Mouse (Mus musculus) hindbrain, postnatal 0 days (tissue): Measurements from ENCODE around the gene Fermt1. TPM values are rescaled to one million over a fixed set of nuclear protein-coding genes. Genes with fewer than 3 reads are reported as not detected.

Experiments
- ATAC-seq: fragments of 200-750 bp; cut with Nextera tagmentation; 2 replicates; pipeline ENCODE4 v1.8.0; 2017; ENCODE audit warnings: mild to moderate bottlenecking, moderate TSS enrichment, moderate library complexity
- DNase-seq: peaks from one replicate; pipeline ENCODE4 v3.0.0-alpha.2; 2015; ENCODE audit warnings: low spot score
- H3K27ac ChIP-seq: fragments of 300-500 bp; sonication (generic); 2 replicates; pipeline ENCODE4 v1.5.1; 2014; ENCODE audit warnings: mild to moderate bottlenecking
- H3K27me3 ChIP-seq: fragments of 300-500 bp; sonication (generic); 2 replicates; pipeline ENCODE4 v1.6.1; 2014; ENCODE audit warnings: low read length, mixed read lengths; ENCODE audit not compliant: insufficient read depth
- H3K36me3 ChIP-seq: fragments of 300-500 bp; sonication (generic); 2 replicates; pipeline ENCODE4 v1.6.1; 2014; ENCODE audit warnings: low read length, mixed read lengths; ENCODE audit not compliant: insufficient read depth
- H3K4me1 ChIP-seq: fragments of 300-500 bp; sonication (generic); 2 replicates; pipeline ENCODE4 v1.6.1; 2014; ENCODE audit warnings: antibody characterized with exemption, low read length, mixed read lengths; ENCODE audit not compliant: insufficient read depth
- H3K4me2 ChIP-seq: fragments of 300-500 bp; sonication (generic); 2 replicates; pipeline ENCODE4 v1.6.1; 2014; ENCODE audit warnings: low read depth, mild to moderate bottlenecking, low read length, moderate library complexity, mixed read lengths
- H3K4me3 ChIP-seq: fragments of 300-500 bp; sonication (generic); 2 replicates; pipeline ENCODE4 v1.5.1; 2014; ENCODE audit warnings: low read length
- H3K9ac ChIP-seq: fragments of 300-500 bp; sonication (generic); replicated peaks from 2 replicates; pipeline ENCODE4 v1.6.1; 2014; ENCODE audit warnings: mild to moderate bottlenecking, low read length, moderate library complexity, mixed read lengths
- H3K9me3 ChIP-seq: fragments of 300-500 bp; sonication (generic); 2 replicates; pipeline ENCODE4 v1.6.1; 2016; ENCODE audit warnings: low read length, mixed read lengths
- CTCF ChIP-seq: IDR thresholded peaks from 2 replicates; pipeline ENCODE4 v1.5.1; 2016; ENCODE audit warnings: antibody characterized with exemption, control low read depth, low read depth
- WGBS: fragments of 180-500 bp; shearing (Covaris S2); extraction: QIAGEN DNeasy Blood & Tissue Kit; methylation state at CpG from one replicate; pipeline ENCODE4 v1.1.7; 2014; 5-methylcytosine and 5-hydroxymethylcytosine counted together
- polyA plus RNA-seq: library from polyadenylated mRNA; unstranded; fragments of >200 nt; fragmentation: Nextera tagmentation; extraction: Ambion mirVana; gene quantifications from 2 replicates; pipeline ENCODE4 v1.2.1, GENCODE M21; 2015
- total RNA-seq: library from RNA; depleted of rRNA; stranded (reverse); fragments of >200 nt; gene quantifications from 2 replicates; pipeline ENCODE4 v1.2.3, GENCODE M21; 2014

The Fermt1 gene
- total and polyA plus RNA-seq, 2 experiments from 2014 or later = 0.05 to 0.13 TPM

DNA sequence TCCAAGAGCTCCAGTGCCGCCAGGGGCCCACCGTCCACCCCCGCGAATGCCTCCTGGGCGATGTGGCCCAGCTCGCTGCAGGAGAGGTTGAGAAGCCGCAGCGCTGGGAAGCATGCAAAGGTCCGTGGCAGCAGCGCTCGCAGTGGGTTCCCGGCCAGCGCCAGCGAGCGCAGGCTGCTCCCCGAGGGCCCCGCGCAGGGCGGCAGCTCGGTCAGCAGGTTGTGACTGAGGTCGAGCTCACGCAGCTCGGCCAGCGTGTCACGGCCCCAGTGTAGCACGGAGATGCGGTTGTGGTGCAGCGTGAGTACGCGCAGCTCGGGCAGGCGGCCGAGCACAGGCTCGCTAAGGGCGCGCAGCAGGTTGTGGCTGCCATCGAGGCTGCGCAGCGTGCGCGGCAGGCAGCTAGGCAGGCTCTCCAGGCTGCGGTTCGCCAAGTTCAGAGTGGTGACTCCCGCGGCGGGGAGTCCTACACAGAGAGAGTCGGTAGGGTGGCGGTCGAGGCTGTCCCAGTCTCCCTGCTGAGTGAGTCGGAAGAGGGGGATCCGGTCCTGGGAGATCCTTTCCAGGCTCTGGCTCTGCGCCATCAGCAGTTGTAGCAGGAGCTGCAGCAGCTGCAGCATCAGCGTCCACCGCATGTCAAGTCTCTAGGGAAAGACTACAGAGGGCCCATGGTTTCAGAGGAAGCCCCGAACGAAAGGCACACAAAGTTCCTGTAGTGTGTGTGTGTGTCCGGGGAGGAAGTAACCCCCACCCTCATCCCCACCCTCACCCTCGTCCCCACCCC lies 66.3 kb downstream of the Fermt1 start:
- ATAC-seq (peak; percentile 77), DNase-seq (peak; percentile 76)
- peaks cover 8% of the 10 kb centered on the region for H3K27me3 ChIP-seq
- peak overlapping the region; percentile 51 for H3K4me3 ChIP-seq
- no peak for TF ChIP-seq CTCF
- peak overlapping the region; percentile 81 for H3K4me2 ChIP-seq
- H3K36me3 ChIP-seq = no peaks in the 10 kb centered on the region
- H3K9ac ChIP-seq = peak overlapping the region; percentile 50
- no peaks in the 10 kb centered on the region for H3K4me1 ChIP-seq
- WGBS = under 1% methylated on average over 58 of the region's 58 CpGs
- no peaks in the 10 kb centered on the region for H3K9me3 ChIP-seq
- H3K27ac ChIP-seq = no peak overlapping the region

DNA sequence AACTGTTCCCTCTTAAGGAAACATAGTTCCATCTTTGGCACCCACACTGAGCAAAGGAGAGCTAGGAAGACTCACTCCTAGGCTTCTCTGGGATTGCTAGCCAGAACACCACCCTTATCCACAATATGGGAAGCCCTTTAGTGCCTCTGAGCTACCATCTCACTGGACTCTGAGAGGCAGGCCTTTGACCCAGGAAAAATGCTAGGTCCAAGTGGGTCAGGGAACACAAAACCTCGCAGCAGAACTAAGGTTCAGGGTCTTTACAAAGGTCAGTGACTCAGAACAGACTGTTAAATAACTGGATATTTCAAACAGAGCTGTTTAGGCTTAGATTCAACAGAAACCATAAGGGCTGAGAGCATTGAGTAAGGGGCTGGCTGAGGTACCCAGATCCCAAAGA lies 68.7 kb downstream of the Fermt1 start:
- no peak for TF ChIP-seq CTCF
- Histone ChIP-seq H3K9me3 (no peaks in the 10 kb centered on the region), H3K4me1 (no peaks in the 10 kb centered on the region), H3K4me3 (no peak overlapping the region), H3K4me2 (no peak overlapping the region), H3K27ac (no peak overlapping the region), H3K9ac (no peak overlapping the region), H3K27me3 (peaks cover 8% of the 10 kb centered on the region), H3K36me3 (no peaks in the 10 kb centered on the region)
- ATAC-seq = no peak
- DNase-seq = no peak
- 62% methylated on average over 1 of the region's 1 CpGs for WGBS

DNA sequence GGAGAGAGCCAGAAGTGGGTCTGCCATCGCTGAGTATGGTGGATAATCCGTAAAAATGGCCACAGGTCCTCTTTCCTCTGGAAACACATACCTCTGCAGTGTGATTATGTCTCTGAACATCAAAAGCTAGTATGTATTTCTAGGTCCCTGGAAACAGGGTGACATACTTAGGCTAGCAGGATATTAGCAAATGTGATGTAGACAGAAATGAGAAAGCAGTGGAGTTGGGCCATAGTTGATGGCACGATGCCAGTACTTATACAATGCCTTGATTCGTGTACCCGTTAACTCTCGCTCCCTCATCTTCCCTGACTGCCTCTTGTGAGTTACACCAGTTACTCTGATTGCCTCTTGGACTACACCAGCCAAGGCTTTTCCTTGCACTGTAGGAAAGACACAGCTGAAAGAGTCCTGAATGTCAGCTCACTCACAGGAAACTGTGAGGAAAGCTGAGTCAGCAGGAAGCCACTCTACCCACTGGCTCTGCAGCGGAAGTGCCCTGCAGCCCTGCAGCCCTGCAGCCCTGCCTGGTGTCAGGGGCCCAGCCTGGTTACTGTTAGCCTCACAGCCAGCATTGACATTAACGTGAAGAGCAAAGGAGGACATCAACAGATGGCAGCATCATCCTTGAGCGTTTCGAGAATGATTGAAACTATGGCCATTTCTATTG lies 71.9 kb downstream of the Fermt1 start:
- WGBS = 65% methylated on average over 10 of the region's 10 CpGs
- H3K9me3 ChIP-seq = no peaks in the 10 kb centered on the region

DNA sequence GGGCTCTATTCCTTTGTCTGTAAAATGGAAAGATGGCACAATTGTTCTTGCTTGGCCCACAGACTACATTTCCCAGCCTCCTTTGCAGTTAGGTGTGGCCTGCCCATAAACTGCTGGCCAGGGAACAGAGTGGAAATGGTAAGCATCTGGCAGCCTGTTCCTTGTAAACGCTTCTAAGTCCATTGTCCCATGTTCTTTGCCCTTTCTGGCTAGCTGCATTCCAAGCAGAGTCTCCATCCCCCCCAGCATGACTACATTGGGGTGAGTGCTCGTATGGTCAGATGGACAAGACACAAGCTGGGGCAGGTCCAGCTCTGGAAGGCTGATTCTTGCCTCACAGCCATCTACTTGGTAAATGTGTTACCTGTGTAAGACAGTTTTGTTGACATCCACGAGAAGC lies 74.0 kb downstream of the Fermt1 start:
- no peak for TF ChIP-seq CTCF
- WGBS = 69% methylated on average over 3 of the region's 3 CpGs

More for the DNA sequence above, 71.9 kb downstream of the Fermt1 start:
- ATAC-seq (no peak), DNase-seq (no peak)
- Histone ChIP-seq H3K4me3 (no peak overlapping the region), H3K4me2 (no peak overlapping the region), H3K27me3 (no peaks in the 10 kb centered on the region), H3K4me1 (no peaks in the 10 kb centered on the region), H3K27ac (no peak overlapping the region), H3K9ac (no peak overlapping the region), H3K36me3 (no peaks in the 10 kb centered on the region)
- TF ChIP-seq CTCF = no peak

DNA sequence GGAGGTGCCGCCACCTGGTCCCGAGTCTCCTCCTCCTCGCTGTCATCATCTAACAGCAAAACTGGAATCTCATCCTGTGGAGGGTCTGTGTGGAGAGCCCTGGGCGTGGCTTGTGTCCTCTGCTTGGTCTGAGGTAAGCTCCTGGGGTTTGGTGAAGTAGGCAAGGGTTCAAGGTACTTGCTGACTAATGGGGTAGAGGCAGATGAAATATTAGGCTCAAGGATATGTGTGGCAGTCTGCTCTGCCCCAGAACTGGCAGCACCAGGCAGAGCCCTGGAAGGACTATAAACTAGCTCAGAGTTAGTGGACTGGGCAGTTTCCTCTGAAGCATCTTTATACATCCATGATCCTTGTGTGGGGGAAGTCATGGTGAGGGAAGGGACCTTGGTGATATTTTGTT lies 75.4 kb downstream of the Fermt1 start:
- Histone ChIP-seq H3K4me1 (no peaks in the 10 kb centered on the region), H3K27ac (no peak overlapping the region), H3K36me3 (peaks cover 5% of the 10 kb centered on the region; the same call in 1 of the 2 replicates), H3K4me2 (no peak overlapping the region), H3K27me3 (no peaks in the 10 kb centered on the region), H3K9ac (no peak overlapping the region), H3K4me3 (no peak overlapping the region), H3K9me3 (no peaks in the 10 kb centered on the region)
- no peak for DNase-seq
- ATAC-seq = no peak
- WGBS = 82% methylated on average over 4 of the region's 4 CpGs
- TF ChIP-seq CTCF = no peak

More for the DNA sequence above, 74.0 kb downstream of the Fermt1 start:
- ATAC-seq = no peak
- no peak overlapping the region for H3K27ac ChIP-seq
- H3K9ac ChIP-seq = no peak overlapping the region
- H3K4me2 ChIP-seq = no peak overlapping the region
- no peaks in the 10 kb centered on the region for H3K27me3 ChIP-seq
- H3K4me3 ChIP-seq = no peak overlapping the region
- H3K36me3 ChIP-seq = no peaks in the 10 kb centered on the region; the same call in 1 of the 2 replicates
- H3K4me1 ChIP-seq = no peaks in the 10 kb centered on the region
- no peaks in the 10 kb centered on the region for H3K9me3 ChIP-seq
- DNase-seq = no peak

DNA sequence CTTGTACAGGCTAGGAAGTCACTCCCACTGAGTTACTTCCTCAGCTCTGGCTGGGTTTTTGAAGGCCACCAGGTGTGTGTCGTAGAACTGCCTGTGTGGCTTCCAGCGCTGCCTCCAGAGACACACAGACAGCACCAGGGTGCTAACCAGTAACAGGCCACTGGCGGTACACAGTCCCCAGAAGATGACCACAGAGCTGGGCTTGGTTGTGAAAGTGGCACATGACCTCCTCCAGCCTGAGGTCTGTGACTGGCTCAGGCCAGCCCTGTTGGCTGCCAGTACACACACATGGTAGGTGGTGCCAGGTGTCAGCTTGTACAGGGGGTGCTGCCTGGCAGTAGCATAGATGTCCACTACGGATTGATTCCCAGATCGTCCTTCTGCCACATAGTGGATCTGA lies 76.0 kb downstream of the Fermt1 start:
- Histone ChIP-seq H3K9ac (no peak overlapping the region), H3K4me2 (no peak overlapping the region), H3K4me3 (no peak overlapping the region), H3K27ac (no peak overlapping the region), H3K27me3 (no peaks in the 10 kb centered on the region), H3K9me3 (no peaks in the 10 kb centered on the region), H3K4me1 (no peaks in the 10 kb centered on the region), H3K36me3 (peaks cover 6% of the 10 kb centered on the region; the same call in 1 of the 2 replicates)
- 93% methylated on average over 5 of the region's 5 CpGs for WGBS
- ATAC-seq (no peak), DNase-seq (no peak)
- TF ChIP-seq CTCF = no peak

DNA sequence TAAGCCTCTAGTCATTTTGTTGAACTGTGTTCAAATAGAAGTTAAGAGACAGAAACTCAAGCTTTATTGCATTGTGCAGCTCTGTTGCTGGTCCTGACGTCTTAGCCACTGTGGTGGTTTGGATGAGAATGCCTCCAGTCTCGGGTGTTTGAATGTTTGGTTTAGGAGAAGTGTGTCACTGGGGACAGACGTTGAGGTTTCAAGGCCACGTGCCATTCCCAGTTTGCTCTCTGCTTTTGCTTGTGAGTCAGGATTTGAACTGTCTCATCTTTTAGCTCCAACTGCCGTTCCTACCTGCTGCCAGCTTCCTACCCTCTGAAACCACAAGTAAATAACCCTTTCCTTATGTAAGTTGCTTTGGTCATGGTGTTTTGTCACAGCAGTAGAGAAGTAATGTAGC lies 78.2 kb downstream of the Fermt1 start:
- Histone ChIP-seq H3K27ac (no peak overlapping the region), H3K9me3 (no peaks in the 10 kb centered on the region), H3K36me3 (peaks cover 6% of the 10 kb centered on the region; the same call in 1 of the 2 replicates), H3K4me3 (no peak overlapping the region), H3K27me3 (no peaks in the 10 kb centered on the region), H3K9ac (no peak overlapping the region), H3K4me2 (no peak overlapping the region), H3K4me1 (no peaks in the 10 kb centered on the region)
- no peak for TF ChIP-seq CTCF
- 78% methylated on average over 5 of the region's 5 CpGs for WGBS
- DNase-seq = no peak
- no peak for ATAC-seq
